Mouse (Mus musculus) myocyte (in vitro differentiated cells): ENCODE results near the gene Trdmt1.

Experiments used
- CEBPB ChIP-seq: IDR thresholded peaks from 2 replicates; pipeline ENCODE4 v1.6.1; 2011; ENCODE audit warnings: mild to moderate bottlenecking, moderate library complexity; ENCODE audit not compliant: poor library complexity, insufficient read depth, severe bottlenecking
- E2F4 ChIP-seq: IDR thresholded peaks from one replicate; pipeline ENCODE4 v1.6.1; 2011; ENCODE audit warnings: mild to moderate bottlenecking, control low read depth, moderate library complexity; ENCODE audit not compliant: insufficient read depth
- MAX ChIP-seq: IDR thresholded peaks from one replicate; pipeline ENCODE4 v1.6.1; 2011; ENCODE audit warnings: low read depth, mild to moderate bottlenecking, control low read depth
- MYOD1 ChIP-seq, 3 experiments: IDR thresholded peaks; one replicate each; pipeline ENCODE4 v1.6.1; 2011; ENCODE audit warnings: control low read depth in 2 of 3, low read depth in 2 of 3, mild to moderate bottlenecking in 2 of 3, moderate library complexity in 1 of 3; ENCODE audit not compliant: insufficient read length in 2 of 3, control insufficient read depth in 1 of 3
- MYOG ChIP-seq, 3 experiments: IDR thresholded peaks; one replicate each; pipeline ENCODE4 v1.6.1; 2011; ENCODE audit warnings: control low read depth in 2 of 3, low read depth in 2 of 3, mild to moderate bottlenecking in 2 of 3; ENCODE audit not compliant: insufficient read length in 2 of 3, control insufficient read depth in 1 of 3, insufficient read depth in 1 of 3
- POLR2A ChIP-seq: IDR thresholded peaks from one replicate; pipeline ENCODE4 v1.6.1; 2011; ENCODE audit warnings: low read depth, mild to moderate bottlenecking, control low read depth, moderate library complexity; ENCODE audit not compliant: insufficient read length
- POLR2AphosphoS2 ChIP-seq: IDR thresholded peaks from one replicate; pipeline ENCODE4 v1.6.1; 2011; ENCODE audit warnings: low read depth, control low read depth; ENCODE audit not compliant: insufficient read length
- TCF12 ChIP-seq: IDR thresholded peaks from one replicate; pipeline ENCODE4 v1.6.1; 2011; ENCODE audit warnings: mild to moderate bottlenecking, control low read depth; ENCODE audit not compliant: poor library complexity, insufficient read depth, severe bottlenecking
- USF1 ChIP-seq: IDR thresholded peaks from one replicate; pipeline ENCODE4 v1.6.1; 2011; ENCODE audit warnings: low read depth, mild to moderate bottlenecking, control low read depth, moderate library complexity

DNA sequence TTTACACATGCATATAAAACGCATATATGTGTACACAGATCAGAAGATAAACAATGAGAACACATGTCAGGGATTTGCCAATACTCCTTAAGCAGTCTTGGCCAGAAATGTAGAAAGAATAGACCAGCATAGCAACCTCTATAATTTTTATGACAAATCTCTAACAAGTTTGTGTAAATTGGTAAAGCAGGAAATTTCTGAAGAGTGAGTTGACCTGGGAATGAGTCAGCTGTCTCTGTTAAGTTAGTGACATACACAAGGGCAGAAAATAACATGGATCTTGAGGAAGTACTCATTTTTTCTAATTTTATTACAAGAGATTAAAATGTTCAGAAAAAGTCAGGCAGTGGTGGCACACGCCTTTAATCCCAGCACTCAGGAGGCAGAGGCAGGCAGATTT lies 18.3 kb downstream of the Trdmt1 start:
- TF ChIP-seq POLR2A, result no peak
- TF ChIP-seq USF1, result no peak
- TF ChIP-seq CEBPB, result no peak
- no peak for TF ChIP-seq MYOG (IDR thresholded peaks at IDR 0.05; ENCODE audit: control insufficient read depth in 1 of 3, insufficient read depth in 1 of 3, insufficient read length in 2 of 3, low read depth in 2 of 3)
- no peak for TF ChIP-seq MAX
- TF ChIP-seq POLR2AphosphoS2, result no peak
- TF ChIP-seq MYOD1 (IDR thresholded peaks at IDR 0.05; ENCODE audit: control insufficient read depth in 1 of 3, insufficient read length in 2 of 3, low read depth in 2 of 3), result no peak
- no peak for TF ChIP-seq TCF12
- TF ChIP-seq E2F4, result no peak
